Mouse (Mus musculus) adrenal gland, postnatal 4 days (tissue): ENCODE measurements at regions not wholly inside any gene's neighbourhood (a gene's known extent, or its start where the extent isn't known, plus 50 kb on each side); places are given as distances from the start of the nearest gene placed in this dataset.

Source experiments
- DNase-seq, 2 experiments: peaks; one replicate each; pipeline ENCODE4 v3.0.0; 2021 to 2022; ENCODE audit warnings: low spot score in 2 of 2, mixed read lengths in 2 of 2

DNA sequence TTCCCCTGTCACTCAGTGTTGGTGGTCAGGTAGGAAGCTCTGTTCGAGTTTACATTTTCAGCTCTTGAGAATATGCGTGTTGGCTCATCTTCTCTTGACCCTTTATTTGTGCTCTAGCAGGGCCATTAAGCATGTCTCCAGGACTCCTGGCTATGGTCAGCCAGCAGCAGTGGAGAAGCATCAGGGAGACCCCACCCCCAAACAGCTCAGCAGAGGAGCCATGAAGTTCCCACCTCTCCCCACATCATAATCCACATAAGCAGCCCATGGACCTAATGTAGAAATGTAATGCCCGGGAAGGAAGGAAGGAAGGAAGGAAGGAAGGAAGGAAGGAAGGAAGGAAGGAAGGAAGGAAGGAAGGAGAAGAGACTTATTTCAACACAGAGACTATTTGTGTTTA, 261.5 kb downstream of the Dhx15 start:
- DNase-seq: no peak

DNA sequence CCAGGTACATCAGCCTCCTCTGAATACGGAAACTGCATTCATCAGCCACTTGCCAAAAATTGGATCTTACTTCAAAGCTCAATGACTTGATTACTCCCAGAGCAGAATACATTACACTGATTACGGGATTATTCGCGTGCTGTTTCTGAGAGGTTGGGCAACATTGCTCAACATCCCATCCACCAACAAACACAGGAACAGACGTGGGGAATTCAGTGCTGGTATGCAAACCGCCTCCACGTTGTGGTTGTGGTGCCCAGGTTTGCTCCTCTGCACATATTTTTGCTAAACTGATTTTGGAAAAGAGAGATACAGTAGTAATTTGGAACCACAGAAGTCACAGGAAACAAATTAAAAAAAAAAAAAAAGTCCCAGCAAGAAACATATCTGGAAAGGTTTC, 266.9 kb downstream of the Dhx15 start:
- DNase-seq: no peak

DNA sequence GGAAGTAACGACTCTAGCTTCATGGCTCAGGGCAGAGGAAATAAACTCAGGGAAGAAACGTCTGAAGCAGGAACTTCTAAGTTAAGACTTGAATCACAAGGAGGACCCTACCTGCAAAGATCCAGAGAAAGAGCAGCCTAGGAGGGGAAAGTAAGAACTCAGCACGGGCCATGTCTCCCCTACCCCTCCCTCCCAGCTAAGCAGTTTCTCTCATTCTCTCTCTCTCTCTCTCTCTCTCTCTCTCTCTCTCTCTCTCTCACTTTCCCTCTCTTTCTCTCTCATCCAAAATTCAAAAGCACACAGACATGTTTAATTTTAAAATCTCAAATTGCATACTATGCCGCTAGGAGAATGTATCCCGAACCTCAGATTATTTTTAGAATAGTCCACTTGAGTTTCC, 267.3 kb downstream of the Dhx15 start:
- DNase-seq: no peak

DNA sequence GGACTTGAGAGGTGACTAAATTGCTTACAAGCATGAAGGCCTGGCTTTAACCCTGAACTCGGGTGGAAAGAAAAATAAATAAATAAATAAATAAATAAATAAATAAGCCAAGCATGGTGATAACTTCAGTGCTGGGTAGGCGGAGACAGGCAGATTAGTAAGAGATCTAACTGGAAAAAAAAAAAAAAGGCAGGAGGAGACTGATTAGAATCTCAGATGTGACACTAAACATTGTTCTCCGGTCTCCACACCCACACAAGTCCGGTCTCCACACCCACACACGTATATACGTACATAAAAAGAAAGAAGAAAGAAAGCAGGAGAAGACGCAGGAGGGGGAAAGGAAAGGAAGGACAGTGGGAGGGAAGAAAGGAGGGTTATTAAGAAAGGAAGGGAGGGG, 267.8 kb downstream of the Dhx15 start:
- DNase-seq: no peak

DNA sequence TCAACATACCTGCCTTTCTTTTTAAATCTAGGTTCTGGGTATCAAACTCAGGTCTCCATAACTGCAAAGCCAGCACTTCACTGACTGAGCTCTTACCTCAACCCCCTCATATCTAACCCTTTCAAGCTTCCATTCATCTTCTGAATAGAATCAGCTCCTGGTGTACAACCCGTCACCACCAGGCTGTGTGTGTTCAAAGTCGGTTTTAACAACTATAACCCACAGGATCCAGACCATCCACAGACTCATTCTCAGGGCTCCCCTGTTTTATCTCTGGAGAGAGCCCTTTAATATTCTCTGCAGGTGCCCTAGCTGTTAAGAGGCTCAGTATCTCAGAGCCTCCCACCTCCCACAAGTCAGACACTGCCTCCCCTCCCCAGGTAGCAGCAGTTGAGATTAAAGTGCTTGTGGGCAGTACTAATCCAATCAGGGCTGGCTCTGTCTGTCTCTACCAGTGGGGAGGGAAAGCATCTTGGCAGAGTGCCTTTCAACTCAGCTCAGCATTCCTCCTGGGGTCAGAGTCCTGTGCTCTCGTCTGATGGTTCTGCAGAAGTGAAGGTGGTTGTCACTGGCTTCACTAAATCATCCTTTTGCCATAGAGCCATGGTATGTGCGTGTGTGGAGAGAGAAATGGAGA, 272.4 kb downstream of the Dhx15 start:
- DNase-seq: no peak

DNA sequence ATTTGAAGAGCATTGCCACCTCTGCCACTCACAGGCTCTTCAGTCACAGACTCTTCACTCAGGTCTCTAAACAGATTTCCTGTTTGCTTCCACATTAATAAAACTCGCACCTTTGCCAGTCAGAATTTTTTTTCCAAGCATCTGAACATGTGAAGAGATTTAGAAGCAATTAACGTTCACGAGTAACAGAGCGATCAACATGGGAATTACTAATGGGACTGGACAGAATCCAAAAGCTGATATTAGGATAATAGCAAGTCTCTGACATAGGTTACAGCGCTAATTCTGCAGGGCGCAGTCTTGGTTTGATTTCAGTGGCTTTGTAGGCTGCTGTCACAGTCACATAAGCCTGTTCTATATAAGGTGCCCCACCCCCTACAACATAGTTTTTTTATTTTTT, 275.6 kb downstream of the Dhx15 start:
- no peak for DNase-seq

DNA sequence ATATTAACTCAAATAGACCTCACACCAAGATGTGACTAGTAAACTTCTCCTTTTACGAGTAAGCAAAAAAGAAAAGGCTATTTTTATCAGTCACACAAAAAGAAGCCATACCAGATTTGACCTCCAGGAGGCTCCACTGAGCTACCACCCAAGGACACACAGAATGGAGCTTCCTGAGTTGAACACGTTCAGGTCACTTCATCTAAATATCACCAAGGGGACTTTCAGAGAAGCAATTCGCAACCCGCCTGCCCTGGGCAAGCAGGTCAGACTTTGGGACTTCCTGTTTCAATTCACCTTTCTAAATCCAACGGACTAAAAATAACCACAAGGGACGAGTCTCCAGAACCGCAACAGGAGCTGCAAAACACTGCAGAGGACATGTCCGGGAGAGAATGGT, 281.5 kb downstream of the Dhx15 start:
- DNase-seq: no peak

DNA sequence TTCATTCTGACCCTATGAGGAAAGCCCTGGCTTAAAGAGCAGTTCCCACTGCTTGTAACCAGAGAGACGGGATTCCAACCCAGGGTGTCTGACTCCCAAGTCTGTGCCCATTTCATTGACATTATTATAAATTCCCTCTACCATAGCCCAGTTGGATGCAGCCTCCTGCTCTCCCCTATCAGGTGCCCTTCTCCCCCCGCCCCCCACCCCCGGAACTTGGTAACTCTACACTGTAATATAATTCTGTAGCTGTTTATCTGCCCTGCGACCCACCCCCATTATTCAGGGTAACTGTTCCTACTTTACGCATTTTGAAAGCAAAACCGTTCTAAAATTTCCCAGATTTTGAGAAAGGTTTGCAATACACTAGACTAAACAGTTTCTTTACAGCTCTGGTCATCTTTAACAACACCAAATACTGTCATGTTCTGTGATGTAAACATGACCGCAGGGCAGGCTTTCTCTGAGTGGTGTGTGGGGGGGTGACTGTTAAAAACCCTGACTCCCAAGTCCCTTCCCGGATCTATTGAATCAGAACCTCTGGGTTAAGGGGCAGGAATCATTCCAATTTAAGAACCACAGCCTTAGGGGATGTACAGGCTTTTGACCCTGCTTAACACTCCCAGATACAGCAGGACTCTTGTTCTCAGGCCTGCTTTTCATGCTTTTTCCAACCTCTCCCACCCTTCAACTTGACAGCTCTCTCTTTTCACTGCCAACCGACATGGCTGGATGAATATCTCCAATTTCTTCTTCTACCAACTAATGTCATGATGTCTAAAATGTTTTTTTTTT, 283.8 kb downstream of the Dhx15 start:
- no peak for DNase-seq

DNA sequence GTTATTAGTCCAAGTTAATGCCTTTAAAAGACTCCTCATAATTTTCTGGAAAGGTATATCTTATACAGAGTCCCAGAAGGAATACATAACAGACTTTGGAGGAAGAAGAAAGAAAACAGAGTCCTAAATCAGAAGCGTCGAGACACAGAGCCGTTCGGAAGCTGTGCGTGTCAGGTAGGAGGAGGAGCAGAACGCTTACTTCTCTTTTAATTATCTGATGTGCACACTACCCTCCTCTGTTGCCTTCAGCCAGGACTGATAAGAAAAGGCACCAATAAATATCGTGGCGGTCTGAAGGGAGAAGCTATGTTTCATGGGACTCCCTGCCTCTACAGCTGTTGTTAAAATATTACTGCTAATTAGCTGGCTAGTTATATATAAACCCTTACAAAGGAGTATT, 296.2 kb downstream of the Dhx15 start:
- DNase-seq: no peak

DNA sequence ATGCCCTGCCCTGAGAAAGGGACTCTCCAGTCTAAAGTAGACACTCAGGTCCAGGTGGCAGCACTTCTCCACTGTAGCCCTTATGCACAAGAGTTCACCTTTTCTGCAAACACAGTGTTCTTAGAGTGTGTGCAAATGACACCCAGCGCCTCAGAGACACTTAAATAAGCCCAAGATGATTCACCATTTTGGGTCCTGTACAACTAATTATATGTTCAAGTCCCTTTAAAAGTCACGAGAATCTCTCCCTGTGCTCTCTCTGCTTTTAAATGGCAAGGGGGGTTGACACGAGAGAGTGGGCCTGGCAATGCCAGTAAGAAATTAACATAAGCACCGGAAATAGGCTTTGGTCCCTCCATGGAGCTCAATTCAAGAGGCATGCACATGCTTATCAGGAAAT, 299.0 kb downstream of the Dhx15 start:
- DNase-seq: no peak

DNA sequence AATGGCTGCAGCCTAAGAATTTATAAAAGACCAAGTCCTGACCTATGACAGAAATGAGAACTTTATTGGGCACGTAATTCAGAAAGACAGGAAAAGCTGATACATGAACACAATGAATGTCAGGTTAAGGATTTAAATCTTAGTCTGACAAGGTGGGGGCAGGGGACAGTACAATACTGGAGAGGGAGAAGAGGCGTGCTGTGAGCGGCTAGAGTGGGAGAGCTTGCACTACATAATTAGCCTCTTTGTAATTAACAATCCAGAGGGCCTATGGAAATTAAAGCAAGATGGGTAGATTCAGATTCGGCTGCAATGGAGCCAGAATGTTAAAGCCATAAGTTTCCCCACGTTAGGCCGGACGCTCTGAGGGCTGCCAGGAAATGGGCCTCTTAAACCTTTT, 301.9 kb downstream of the Dhx15 start:
- DNase-seq: no peak

DNA sequence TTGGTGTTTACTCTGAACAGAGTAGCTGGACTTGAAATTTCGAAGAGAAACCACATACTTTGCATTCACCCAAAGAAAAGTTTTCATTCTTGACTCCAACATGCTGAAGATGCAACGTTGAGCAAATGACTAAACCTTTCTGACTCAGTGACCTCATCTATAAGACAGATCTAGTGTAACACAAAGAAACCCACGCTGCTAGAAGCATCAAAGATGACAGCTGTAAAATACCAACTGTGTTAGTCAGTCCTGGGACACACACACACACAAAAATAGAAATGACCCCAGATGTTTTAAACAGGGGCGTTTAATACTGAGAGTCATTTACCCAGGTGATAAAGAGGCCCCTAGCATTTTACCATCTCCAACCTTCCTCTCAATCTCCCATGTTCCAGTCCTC, 307.7 kb downstream of the Dhx15 start:
- no peak for DNase-seq

DNA sequence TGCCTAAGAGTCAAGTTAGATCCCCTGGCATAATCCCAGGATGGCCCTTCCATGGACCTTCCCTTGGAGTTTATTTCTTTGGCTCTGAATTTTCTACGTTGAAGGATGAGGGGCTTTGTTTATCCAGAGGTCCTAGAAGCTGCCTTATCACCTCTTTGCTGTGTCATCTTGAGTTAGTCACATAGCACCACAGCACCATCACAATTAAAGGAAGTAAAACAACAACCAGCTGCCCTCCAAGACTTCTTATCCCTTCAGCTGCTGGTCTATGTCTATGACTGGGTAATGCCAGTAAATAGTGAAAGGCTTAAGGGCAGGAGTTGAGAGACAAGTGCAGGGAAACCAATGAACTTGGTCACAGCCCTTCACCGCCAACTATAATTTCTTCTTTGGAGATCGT, 308.1 kb downstream of the Dhx15 start:
- no peak for DNase-seq

DNA sequence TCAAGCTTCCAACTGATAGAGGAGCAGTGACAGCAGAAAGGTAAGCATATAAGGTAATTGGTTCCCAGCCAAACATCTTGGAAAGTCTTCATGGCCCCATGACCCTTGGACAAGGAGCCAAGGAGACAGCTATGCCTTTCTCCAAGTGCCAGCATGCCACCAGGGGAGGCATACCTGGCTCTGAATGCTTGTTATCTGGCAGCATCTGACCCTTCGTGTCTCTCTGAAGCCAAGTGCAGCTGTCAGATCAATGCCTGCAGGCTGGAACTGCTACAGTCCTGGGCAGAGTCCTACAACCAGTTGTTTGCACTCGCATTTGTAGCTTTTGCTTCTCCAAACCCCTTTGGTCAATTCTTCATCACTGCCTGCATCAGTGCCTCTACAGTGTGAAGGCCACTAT, 309.3 kb upstream of the Ppargc1a start:
- DNase-seq: no peak

DNA sequence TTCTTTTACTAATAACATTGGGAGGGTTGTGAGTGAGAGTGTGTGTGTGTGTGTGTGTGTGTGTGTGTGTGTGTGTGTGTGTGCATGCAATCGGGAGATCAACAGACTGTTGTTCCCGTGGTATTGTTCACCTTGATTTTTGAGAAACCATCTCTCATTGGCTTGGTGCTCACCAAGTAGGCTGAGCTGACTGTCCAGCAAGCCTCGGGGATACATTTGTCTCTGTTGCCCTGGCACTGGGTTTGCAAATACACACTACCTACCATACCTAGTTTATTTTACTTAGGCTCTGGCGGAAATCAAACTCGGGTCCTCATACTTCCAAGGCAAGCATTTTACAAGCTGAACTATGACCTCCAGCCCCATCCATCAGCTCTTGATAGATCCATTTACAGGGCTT, 306.0 kb upstream of the Ppargc1a start:
- DNase-seq: no peak

DNA sequence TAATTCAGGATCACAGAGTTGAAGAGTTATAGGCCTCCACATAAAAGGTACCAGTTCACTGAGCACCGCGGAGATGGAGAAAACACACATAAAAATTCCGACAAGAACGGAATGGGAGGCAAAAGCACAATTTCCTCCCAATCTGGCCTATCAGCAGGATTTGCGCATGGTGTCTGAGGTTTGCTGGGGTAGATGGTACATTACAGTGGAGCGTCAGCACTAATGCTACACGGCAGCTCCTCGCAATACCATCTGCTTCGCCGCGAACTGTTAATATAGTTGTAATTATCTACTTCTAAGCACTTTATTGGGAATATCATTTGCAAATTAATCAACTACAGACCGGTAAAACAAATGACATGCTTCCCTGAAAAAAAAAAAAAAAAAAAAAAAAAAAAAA, 304.2 kb upstream of the Ppargc1a start:
- no peak for DNase-seq

DNA sequence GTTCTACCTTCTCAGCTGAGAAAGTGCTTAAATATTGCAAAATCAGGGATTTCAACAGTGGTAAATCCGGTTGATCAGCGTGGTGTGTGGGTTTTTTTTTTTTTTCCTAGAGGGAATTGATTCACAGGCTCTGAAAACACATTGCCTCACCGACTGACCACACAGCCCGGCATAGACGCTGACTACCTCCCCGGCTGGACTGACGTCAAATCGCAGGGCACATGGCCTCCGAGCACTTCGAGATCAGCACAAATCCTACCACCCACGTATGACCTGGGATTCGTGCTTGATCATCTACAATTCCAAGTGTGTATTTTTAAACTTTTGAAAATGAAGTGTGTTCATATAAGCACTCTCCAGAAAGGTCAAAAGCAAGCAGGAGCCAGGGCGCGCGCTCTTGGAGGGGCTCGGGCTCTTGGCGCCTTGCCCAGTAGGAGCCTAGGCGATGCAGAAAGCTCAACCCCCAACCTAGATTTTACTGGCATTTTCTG, 300.7 kb upstream of the Ppargc1a start:
- DNase-seq: no peak

DNA sequence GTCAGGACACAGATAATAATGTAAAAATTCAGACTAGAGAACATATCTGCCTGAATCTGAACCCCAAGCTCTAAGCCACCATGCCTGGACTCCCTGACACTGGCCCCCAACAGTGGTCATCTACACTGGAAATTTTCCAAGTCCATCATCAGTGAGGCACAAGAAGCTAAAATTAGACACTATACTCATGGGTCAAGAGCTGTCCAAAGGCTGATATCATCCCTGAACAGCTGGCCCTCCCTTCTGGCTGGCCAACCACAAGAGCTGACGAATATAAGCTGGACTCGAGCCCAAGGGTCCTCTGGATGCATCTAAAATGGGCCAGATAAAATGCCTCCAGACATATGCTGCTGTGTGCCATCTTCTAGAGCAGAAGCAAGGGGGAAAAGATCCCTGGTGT, 298.5 kb upstream of the Ppargc1a start:
- DNase-seq: no peak

DNA sequence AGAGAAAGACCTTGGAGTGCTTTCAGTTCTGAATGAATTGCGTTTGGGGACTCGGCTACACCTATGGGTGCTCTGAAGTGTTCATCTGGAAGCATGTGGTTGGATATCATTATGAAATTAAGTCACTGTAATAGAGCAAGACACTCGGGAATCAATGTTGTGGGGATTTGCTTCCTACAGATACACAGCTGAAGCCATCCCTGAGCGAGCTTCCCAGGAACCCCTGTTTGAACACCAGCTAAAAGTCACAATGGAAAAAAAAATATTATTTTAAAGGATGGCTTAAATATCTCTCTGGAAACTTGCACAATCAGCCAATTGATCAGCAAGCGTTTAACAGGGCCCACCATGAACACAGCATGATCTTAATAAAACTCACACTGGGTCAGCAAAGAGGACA, 293.0 kb upstream of the Ppargc1a start:
- DNase-seq: no peak

DNA sequence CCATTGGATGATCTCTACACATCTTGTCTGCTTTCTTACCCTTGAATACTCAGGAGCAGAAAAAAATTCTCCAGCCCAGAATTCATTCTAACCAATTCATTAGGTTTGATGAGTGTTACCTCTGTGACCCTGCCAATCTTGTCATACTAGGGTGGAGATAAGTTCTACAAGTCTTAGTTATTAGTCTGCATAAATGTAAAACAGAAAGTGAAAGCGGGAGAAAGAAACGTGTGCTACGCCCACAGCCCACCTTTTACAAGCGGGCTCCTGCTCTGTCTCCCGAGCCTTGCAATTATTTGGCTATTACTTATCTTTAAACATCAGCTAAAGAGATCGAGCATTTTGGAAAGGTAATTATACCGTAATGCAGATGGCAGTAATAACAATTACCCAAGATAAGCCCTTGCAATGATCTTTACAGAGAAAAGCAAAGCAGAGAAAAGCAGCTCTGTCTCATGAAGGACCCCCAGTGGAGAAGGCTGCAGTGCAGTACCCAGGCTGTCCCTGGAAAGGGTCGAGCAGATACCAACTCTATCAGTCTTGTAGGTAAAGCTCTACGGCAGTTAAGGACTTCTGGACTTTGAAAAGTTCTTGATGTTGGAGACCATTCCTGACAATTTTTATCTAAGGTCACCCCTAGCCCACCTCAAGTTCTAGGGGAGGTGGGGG, 286.1 kb upstream of the Ppargc1a start:
- DNase-seq: no peak

DNA sequence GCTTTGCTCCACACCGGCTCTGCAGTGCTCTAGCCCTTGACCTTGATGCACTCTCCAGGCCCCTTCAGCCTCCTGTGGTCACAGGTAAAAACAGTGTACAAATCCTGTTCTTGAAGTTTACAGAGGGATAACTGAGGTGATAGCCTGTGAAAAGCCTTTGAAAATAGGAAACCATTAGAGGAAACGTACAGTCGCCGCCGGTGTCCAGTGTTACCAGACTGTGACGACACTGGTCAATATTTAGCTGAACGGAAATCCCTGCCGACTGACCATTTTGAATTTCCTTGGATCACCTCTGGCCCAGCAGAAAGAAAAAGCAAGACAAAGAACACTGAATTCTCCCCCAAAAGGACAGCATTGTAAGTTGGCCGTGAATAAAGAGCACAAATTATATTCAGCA, 282.6 kb upstream of the Ppargc1a start:
- DNase-seq: no peak

DNA sequence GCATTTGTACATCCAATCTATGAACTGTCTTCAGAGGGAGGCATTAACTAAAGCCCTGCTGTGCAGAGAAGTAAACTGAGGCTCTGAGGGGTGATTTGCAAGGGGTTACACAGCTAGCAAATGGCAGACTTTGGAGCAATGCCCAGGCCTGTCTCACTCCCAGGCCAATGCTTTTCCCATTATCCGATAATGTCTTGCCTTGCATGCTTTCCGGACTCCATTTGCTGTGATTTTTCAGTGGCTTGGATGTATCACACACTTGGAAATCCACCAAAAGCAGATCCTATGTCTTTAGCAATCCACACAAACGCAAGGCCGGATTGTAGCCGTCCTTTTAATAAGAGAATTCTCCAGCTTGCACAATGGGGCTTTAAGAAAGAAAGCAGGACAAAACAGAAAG, 281.7 kb upstream of the Ppargc1a start:
- no peak for DNase-seq

DNA sequence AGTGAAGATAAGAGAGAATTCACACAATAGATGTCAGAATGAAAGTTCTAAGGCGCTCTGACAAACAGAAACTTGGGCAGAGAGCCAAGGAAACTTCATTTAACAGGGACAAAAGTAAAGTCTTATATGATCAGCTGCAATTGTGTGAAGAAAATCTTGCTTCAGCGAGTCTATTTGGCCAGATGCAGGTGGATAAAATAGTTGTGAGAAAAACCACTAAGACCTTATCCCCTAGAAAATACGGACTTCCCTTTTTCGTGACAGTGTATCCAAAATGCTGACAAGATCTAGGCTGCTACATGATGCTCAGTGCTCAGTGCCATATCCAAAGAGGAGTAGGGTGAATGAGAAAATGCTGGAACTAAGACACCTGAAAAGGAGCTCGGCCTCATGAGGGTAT, 274.7 kb upstream of the Ppargc1a start:
- no peak for DNase-seq
